Mouse (Mus musculus): ENCODE measurements around the gene C2cd2.
"Not testable (repeated sequence)": the region's sequence is repeated elsewhere in the genome, so short reads cannot be mapped to it uniquely, and the experiment has no call there.

The C2cd2 gene

GRCm38 (mm10) chr16:97962151-97962948 is at the start of gene C2cd2, which contains the start of gene Zbtb21:
Gene C2cd2 (minus strand): TSS chr16:97962598.
Gene Zbtb21 (minus strand): TSS chr16:97962622.
- DNase-seq (ENCODE audit: low read depth, low spot score): peak; percentile 95

GRCm38 (mm10) chr16:97997383-97997731 is 35.0 kb upstream of the C2cd2 start:
- not testable (repeated sequence) for DNase-seq (ENCODE audit: low read depth, low spot score)

- DNase-seq (ENCODE audit: low read depth, low spot score): peak; percentile 73
Observed at GRCm38 (mm10) chr16:97996616-97997382, 34.4 kb upstream of the C2cd2 start, which contains the start of gene B230307C23Rik. Gene B230307C23Rik (plus strand): TSS chr16:97997315.

GRCm38 (mm10) chr16:97995849-97996615 is 33.6 kb upstream of the C2cd2 start:
- no peak for DNase-seq (ENCODE audit: low read depth, low spot score)

GRCm38 (mm10) chr16:97992477-97992876 is 30.1 kb upstream of the C2cd2 start:
- DNase-seq (ENCODE audit: low read depth, low spot score): not testable (repeated sequence)

GRCm38 (mm10) chr16:97991517-97991916 is 29.1 kb upstream of the C2cd2 start:
- DNase-seq (ENCODE audit: low read depth, low spot score): no peak

- no peak for DNase-seq (ENCODE audit: low read depth, low spot score)
Observed at GRCm38 (mm10) chr16:97984589-97984988, 22.2 kb upstream of the C2cd2 start.

GRCm38 (mm10) chr16:97981362-97981761 is 19.0 kb upstream of the C2cd2 start:
- DNase-seq (ENCODE audit: low read depth, low spot score): no peak

- DNase-seq (ENCODE audit: low read depth, low spot score): no peak
Observed at GRCm38 (mm10) chr16:97977722-97978121, 15.3 kb upstream of the C2cd2 start.

GRCm38 (mm10) chr16:97977277-97977676 is 14.9 kb upstream of the C2cd2 start:
- DNase-seq (ENCODE audit: low read depth, low spot score): no peak

- DNase-seq (ENCODE audit: low read depth, low spot score): no peak
Observed at GRCm38 (mm10) chr16:97963956-97964540, 1.6 kb upstream of the C2cd2 start.

GRCm38 (mm10) chr16:97961381-97962150 is 832 bp downstream of the C2cd2 start:
- no peak for DNase-seq (ENCODE audit: low read depth, low spot score)

GRCm38 (mm10) chr16:97960348-97960747 is 2.0 kb downstream of the C2cd2 start:
- DNase-seq (ENCODE audit: low read depth, low spot score): no peak

GRCm38 (mm10) chr16:97958401-97958973 is 3.9 kb downstream of the C2cd2 start:
- no peak for DNase-seq (ENCODE audit: low read depth, low spot score)

- no peak for DNase-seq (ENCODE audit: low read depth, low spot score)
Observed at GRCm38 (mm10) chr16:97957626-97958025, 4.8 kb downstream of the C2cd2 start.

- DNase-seq (ENCODE audit: low read depth, low spot score): no peak
Observed at GRCm38 (mm10) chr16:97956011-97956410, 6.4 kb downstream of the C2cd2 start.

- no peak for DNase-seq (ENCODE audit: low read depth, low spot score)
Observed at GRCm38 (mm10) chr16:97953300-97953699, 9.1 kb downstream of the C2cd2 start.

GRCm38 (mm10) chr16:97952801-97953200 is 9.6 kb downstream of the C2cd2 start:
- no peak for DNase-seq (ENCODE audit: low read depth, low spot score)

GRCm38 (mm10) chr16:97952371-97952770 is 10.0 kb downstream of the C2cd2 start:
- DNase-seq (ENCODE audit: low read depth, low spot score): no peak

GRCm38 (mm10) chr16:97950061-97950460 is 12.3 kb downstream of the C2cd2 start:
- DNase-seq (ENCODE audit: low read depth, low spot score): no peak

Measured in brain, embryonic 18.5 days (tissue).